Mouse (Mus musculus): Measurements from ENCODE around the gene Polr3b.

GRCm38 (mm10) chr10:84713043-84713442, 91.0 kb downstream of the Polr3b start:
- TF ChIP-seq CTCF (IDR thresholded peaks at IDR 0.05; ENCODE audit: low read depth) = no peak
- TF ChIP-seq EP300 (IDR thresholded peaks at IDR 0.05; ENCODE audit: low read depth) = no peak

All from liver, postnatal 0 days (tissue).